Mouse (Mus musculus) brain, embryonic 14.5 days (tissue): ENCODE results near the gene Limch1. TPM values are rescaled to one million over a fixed set of nuclear protein-coding genes. Genes with fewer than 3 reads are reported as not detected.

Experiments used
- DNase-seq: peaks from one replicate; pipeline ENCODE4 v3.0.0-alpha.2; 2011; ENCODE audit warnings: low read depth
- CTCF ChIP-seq: fragments of 200-500 bp; IDR thresholded peaks from 2 replicates; pipeline ENCODE4 v1.5.1; 2012; ENCODE audit warnings: inconsistent platforms, mild to moderate bottlenecking, moderate library complexity, borderline replicate concordance; ENCODE audit not compliant: insufficient read depth, insufficient read length; ENCODE audit errors: extremely low read depth
- POLR2A ChIP-seq: fragments of 200-500 bp; IDR thresholded peaks from 2 replicates; pipeline ENCODE4 v1.6.1; 2012; ENCODE audit warnings: mild to moderate bottlenecking, inconsistent platforms, borderline replicate concordance; ENCODE audit not compliant: poor library complexity, insufficient read depth, insufficient read length, severe bottlenecking; ENCODE audit errors: extremely low read depth
- polyA plus RNA-seq: library from polyadenylated mRNA; depleted of rRNA; stranded (reverse); fragments of >200 nt; gene quantifications from 2 replicates; pipeline ENCODE4 v1.2.3, GENCODE M21; 2012; rRNA removed

Limch1 gene
- 22.3 and 37.8 TPM in 2 replicates for polyA plus RNA-seq

DNA sequence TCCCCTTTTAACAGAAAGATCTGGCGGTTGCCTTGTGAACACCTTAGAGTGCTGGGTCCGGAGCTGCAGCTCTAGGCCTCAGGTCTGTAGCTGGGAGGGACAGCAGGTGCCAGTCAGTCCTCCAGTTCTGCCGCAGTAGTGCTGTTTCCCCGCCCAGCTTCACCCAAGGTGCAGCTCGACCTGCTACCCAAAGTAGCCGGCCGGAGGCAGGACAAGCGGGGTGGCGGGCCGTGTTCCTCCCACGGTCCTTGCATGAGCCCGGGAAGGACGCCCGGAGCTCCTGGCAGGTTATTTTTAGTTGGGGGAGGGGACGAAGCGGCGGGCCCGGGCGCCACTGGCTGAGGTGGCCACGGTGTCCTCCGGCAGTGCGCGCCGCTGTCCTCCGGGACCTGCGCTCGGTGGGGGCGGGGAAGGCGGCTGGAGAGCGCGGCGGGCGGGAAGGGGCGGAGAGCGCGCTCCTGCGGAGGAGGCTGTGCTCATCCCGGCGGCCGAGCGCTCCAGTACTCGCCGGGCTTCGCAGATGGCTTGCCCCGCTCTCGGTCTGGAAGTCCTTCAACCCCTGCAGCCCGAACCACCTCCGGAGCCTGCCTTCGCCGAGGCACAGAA, at the start of gene Limch1:
Gene Limch1 (plus strand): TSS at position 438 of the 606 bp plus-strand sequence.
- peak; percentile 78 for DNase-seq
- TF ChIP-seq POLR2A (0 out of 2 replicates have a peak, but pooled peaks have one; percentile 12), CTCF (no peak)

DNA sequence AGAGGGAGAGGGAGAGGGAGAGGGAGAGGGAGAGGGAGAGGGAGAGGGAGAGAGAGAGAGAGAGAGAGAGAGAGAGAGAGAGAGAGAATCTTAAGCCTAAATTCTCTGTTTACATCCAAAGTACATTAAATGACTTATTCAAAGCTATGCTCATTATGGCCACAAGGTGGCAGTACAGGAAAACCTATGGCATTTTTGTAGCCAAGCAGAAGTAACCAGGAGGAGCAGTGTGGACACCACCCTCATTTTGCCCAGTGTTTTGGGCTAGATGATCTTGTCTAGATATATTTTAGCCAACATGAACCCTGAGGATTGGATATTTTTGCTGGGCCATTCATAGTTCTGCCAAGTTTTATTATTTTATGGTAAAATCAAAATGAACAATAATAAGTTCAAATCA, 48.5 kb upstream of the Limch1 start:
- peak; percentile 88 for DNase-seq
- peak; percentile 67; the same call in 1 of the 2 replicates for TF ChIP-seq CTCF
- no peak for TF ChIP-seq POLR2A

DNA sequence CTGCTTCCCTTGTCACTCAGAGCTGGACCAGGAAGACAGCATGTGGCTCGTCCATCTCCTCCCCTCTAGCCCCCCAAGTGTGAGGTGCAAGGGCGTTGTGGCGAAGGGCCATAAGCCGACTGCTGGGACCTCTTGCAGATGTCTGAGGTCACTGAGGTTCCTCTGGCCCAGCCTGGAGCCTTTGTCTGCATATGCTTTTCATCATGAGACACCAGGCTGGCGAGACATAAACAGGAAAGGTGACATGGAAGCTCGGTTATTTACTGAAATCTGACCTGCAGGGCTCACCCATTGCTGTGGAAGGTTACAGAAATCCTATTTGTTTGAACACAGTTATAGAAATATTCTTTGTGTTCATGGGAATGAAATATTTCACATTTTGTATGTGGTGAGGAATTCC, 45.7 kb upstream of the Limch1 start:
- no peak for DNase-seq
- no peak for TF ChIP-seq CTCF
- no peak for TF ChIP-seq POLR2A

DNA sequence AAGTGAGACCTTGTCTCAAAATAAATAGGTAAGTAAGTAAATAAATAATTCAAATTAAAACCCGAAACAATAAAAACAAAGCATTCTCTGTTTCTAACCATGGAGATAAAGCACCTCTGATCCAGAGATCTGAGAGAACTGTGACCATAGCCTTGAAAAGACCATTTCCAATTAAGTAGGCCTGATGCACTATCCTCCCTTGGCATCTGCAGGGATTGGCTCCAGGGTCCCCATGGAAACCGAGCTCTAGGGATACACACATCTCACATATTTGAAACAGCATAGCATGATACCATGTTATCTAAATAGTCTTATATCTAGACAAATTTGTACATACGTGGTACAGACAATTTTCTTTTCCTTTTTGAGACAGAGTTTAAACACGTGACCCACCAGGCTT, 43.7 kb upstream of the Limch1 start:
- peak; percentile 43 for DNase-seq
- TF ChIP-seq CTCF, result no peak
- no peak for TF ChIP-seq POLR2A

DNA sequence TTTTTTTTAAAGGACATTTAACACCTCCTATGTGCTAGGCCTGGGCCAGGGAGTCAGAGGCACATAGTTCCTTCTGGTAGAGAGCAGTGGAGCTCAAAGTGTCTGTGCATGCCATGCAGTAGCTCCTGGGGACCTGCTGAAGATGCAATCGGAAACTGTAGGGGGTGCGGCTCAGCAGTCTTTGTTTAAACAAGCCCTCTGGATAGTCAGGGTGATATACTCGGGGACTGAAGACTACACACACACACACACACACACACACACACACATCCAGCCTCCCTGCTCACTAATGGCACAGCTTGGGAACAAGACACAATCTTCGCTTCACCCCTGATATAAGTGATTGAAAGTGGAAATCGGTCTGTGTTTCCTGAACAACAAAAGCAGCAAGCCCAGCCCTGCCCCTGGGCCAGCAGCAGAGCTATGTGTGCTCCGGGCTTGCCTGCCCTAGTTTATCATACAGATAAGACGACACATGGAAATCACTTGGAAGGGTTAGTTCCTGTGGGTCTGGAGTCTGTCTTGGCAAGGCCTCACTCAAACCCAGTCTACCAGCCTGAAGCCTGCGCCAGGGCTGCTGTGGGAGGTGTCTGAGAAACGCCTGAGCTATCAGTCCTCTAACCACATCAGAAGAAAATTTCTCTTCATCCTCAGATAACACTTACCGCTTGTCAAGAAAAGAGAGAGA, 42.2 kb upstream of the Limch1 start:
- no peak for DNase-seq

DNA sequence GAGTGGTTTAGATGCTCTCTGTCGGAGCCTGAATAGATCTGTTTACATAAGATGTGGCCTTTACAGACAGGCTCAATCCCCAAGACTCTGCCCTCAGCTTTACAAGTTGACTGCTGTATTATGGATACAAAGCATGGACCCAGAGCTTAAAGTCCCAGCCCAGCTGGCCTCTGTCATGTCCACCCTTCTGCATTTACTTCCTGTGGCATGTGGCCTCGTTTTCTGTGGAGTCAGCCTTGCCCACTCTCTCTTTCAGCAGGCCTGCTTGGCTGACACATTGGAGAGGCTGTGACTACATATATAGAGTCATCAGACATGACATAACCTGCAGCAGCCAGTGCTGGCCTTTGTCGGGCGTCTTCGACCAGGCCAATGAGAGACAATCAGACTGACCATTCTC, 37.8 kb upstream of the Limch1 start:
- no peak for DNase-seq
- no peak for TF ChIP-seq CTCF
- TF ChIP-seq POLR2A, result no peak

More for the DNA sequence above, 42.2 kb upstream of the Limch1 start:
- no peak for TF ChIP-seq POLR2A
- no peak for TF ChIP-seq CTCF

DNA sequence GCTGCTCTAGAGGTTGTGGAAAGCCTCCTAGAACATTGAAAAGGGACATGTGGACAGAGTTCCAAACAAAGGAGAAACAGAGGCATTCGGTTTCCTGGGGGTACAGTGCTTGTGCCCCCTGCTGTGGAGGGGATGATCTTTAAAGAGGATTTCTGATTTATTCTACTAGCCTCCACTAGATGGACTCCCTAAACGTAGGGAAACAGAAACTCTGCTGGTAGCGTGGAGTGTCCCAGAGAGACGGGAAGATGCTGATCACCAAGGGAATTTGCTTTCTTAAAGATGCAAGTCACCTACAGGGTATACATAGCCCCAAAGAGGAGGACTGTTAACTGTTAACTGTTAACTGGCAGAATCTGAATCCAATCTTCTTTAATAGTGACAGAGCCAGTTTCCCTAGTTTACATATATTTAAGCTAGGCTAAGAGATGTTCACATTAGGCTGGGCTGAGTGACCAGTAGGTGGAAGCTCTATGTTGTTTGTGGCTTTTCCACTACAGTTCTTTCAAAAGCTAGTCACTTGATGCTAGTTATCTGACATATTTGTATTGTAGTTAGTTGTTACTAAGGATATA, 35.1 kb upstream of the Limch1 start:
- DNase-seq, result peak; percentile 75
- TF ChIP-seq CTCF (peak; percentile 51; the same call in 1 of the 2 replicates), POLR2A (no peak)

DNA sequence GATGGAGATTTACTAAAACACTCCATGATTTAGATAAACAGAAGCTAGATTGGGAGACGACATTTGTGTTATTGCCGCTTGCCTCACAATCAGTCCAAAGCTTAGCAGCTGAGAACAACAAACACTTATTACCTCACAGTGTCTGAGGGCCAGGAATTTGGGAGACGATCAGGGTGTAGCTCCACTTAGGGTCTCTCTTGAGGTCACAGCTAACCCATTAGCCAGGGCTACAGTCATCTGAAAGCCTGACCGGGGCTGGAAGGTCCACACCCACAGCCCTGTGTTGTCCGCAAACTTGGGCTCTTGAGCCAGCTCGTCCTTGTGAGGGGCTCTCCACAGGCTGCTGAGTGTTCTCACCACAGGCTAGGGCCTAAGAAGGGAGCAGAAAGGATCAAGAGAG, 32.8 kb upstream of the Limch1 start:
- DNase-seq, result no peak
- TF ChIP-seq CTCF, result no peak
- no peak for TF ChIP-seq POLR2A

DNA sequence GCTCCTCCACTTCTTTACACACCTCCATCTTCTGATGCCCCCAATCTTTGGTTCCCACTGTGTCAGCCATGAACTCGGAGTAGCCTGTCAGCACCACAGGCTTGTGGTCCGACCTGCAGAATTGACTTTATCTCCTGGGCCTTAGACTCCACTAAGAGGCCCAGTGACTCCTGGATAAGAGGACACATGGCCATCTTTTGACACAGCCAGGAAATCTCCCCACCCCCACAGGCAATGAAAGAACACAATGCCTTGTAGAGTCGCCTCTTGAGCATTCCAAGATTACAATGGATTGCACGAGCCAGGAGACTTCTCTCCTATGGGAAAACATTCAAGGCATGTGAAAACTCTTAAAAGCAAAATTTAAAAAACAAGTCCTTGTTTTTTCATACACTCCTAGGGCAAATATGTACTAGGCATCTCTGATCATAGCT, 30.1 kb upstream of the Limch1 start:
- TF ChIP-seq POLR2A, result no peak
- TF ChIP-seq CTCF, result no peak
- DNase-seq, result no peak

DNA sequence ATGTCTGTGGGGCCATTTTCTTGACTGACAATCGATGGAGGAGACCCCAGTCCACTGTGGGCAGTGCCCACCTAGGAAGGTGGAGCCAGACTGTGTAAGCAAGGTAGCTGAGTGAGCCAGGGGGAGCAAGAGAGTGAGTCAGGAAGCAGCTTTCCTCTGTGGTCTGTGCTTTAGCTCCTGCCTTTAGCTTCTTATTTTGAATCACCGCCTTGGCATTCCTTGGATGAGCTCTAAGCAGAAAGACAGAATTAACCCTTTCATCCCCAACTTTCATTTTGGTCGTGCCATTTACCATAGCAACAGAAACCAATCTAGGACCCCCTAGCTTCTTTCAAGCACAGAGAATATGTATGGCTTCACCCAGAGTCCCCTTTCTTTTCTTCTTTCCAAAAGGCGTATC, 27.7 kb upstream of the Limch1 start:
- TF ChIP-seq CTCF (no peak), POLR2A (no peak)
- no peak for DNase-seq

DNA sequence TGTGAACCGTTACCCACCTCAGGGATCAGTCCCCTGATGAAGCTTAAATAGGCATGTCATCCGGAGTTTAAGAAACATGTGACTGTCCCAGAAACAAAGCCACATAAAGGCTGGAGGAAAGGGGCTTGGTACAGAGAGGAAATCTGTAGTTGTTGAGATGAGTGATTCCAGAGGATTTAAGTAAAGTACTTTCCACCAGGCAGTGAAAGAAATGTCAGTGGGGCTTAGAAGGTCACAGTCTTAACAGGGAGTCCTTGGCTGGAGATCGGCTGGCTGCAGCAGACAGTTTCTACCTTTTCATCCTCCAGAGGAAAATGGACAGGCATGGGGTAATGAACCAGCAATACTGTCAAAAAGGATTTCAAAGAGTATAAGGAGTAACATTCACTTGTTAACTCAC, 27.2 kb upstream of the Limch1 start:
- DNase-seq, result no peak
- TF ChIP-seq POLR2A (no peak), CTCF (no peak)
